Mouse (Mus musculus): Measurements from ENCODE around the gene Zfp36. TPM values are rescaled to one million over a fixed set of nuclear protein-coding genes. Genes with fewer than 3 reads are reported as not detected.

Zfp36 gene
- polyA plus RNA-seq, 1 experiment from 2014 or later, result 98.8 TPM

DNA sequence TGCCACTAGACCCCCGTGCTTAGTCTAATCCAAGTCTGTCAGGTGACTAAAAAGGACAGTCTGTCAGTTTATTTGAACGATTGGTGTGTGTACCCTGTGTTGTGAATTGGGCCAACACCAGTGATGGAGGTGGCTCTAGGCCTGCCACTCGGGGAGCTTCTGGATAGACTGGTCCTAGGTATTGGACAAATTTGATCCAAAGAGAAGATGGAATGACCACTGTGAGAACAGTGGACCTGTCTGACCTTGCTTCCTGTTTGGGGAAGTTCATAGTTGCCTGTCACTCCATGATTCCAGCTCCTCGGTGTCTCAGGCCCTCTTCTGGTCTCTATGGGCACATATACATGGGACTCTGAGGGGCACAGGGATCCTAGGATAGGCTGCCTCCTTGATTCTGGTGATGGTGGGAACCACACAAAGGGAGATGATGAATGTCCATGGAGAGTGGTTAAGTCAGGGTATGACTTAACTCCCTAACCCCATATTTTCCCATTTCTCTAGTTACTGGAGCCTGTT, 28.3 kb downstream of the Zfp36 start:
- Histone ChIP-seq H3K79me2 (ENCODE audit: inconsistent target) (peaks cover 18% of the 10 kb centered on the region), H3K4me3 (ENCODE audit: inconsistent target) (peak overlapping the region; percentile 98), H3K27ac (peak overlapping the region; percentile 59; the same call in 1 of the 2 replicates), H3K36me3 (ENCODE audit: inconsistent target) (peaks cover 22% of the 10 kb centered on the region; the same call in 1 of the 2 replicates)
- WGBS (ENCODE audit: missing documents), result 6% methylated on average over 4 of the region's 4 CpGs

DNA sequence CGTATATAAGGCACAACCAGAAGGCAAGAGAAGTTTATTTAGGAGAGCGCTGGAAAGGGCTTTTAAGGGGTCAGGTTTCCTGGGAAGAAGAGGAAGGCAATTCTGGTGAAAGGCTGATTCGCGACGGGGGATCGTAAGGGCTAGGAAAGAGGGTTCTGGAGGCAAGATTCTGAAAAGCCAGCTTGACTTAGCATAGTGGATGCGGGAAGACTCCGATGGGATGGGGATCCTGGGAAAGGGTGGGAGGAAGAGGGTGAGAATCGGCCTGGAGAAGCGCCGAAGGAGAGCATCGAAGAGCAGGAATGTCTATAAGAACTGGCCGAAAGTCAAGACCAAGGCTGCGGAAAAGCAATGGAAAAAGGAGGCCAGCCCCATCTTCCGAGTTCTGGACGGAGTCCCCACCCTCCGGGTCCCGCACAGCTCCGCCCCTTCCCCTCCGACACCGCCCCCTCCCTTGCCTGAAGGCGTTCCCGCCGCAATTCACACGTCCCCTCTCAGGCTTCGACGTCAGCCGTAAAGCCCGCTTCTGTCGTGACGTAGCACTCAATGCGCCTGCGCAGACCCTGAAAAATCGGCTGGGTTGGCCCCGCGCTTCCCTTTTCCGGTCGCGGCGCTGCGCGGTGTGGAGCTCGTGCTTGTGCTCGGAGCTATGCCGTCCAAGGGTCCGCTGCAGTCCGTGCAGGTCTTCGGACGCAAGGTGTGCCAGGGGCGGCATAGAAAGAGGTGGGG, 29.7 kb downstream of the Zfp36 start, which contains the start of gene Rps16:
TSS of gene Rps16 (plus strand) at position 498 of the 729 bp plus-strand sequence.
- Histone ChIP-seq H3K36me3 (ENCODE audit: inconsistent target) (peaks cover 22% of the 10 kb centered on the region; the same call in 1 of the 2 replicates), H3K79me2 (ENCODE audit: inconsistent target) (peaks cover 18% of the 10 kb centered on the region), H3K27ac (peak within 1 kb of the TSS; percentile 86), H3K4me3 (ENCODE audit: inconsistent target) (peak within 1 kb of the TSS; percentile 98)
- WGBS (ENCODE audit: missing documents), result 2% methylated on average over 50 of the region's 50 CpGs

DNA sequence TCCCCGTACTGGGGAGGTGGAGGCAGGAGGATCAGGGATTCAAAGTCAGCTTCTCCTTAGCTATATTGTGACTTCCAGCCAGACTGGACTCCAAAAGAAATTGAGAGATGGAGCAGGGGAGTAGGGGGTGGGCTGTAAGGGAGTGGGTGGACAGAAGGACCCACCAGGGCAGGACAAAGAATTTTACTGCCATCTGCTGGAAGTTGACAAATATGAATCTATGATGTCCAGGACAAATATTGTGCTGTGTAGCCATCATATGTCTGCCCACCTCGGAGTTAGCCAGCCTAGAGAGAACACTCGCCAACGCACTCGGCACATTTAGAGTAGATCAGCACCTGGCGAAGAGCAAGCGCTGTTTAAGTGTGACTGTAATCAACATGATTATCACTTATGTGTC, 31.5 kb downstream of the Zfp36 start:
- peak overlapping the region; percentile 29; the same call in 1 of the 2 replicates for H3K27ac ChIP-seq
- WGBS (ENCODE audit: missing documents), result 83% methylated on average over 7 of the region's 7 CpGs

DNA sequence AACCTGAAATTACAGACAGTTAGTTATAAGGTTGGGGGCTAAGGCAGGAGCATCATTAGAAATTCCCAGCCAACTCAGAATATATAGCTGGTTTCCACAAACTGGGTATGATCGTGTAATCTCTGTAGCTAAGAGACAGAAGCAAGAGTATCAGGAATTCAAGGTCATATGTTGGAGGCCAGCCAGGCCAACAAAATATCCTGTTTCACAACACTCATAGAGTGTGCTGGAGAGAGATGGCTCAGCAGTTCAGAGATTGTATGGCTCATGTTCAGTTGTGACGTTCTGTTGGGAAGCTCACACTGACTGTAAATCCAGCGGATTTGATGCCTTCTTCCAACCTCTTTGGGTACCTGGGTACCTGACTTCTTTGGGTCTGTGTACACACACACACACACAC, 32.3 kb downstream of the Zfp36 start:
- 30% methylated on average over 3 of the region's 3 CpGs for WGBS (ENCODE audit: missing documents)
- Histone ChIP-seq H3K4me3 (ENCODE audit: inconsistent target) (no peak overlapping the region), H3K79me2 (ENCODE audit: inconsistent target) (peaks cover 18% of the 10 kb centered on the region), H3K36me3 (ENCODE audit: inconsistent target) (peaks cover 3% of the 10 kb centered on the region; the same call in 1 of the 2 replicates), H3K27ac (peak overlapping the region; percentile 29)

More for the DNA sequence above, 31.5 kb downstream of the Zfp36 start:
- H3K79me2 ChIP-seq (ENCODE audit: inconsistent target), result peaks cover 18% of the 10 kb centered on the region
- no peak overlapping the region for H3K4me3 ChIP-seq (ENCODE audit: inconsistent target)
- peaks cover 11% of the 10 kb centered on the region; the same call in 1 of the 2 replicates for H3K36me3 ChIP-seq (ENCODE audit: inconsistent target)

DNA sequence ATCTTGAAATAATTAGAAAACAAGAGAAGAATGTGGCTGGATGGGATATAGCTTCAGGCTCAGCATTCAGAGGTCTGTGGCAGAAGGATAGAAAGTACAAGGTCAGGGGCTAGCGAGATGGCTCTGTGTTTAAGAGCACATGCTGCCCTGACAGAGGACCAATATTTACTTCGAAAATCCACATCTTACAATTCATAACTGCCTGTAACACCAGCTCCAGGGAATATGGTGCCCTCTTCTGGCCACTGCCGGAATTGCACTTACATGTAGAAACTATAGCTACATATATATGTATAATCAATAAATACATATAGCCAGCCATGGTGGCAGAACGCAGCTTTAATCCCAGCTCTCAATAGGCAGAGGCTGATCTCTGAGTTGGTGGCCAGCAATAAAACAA, 35.4 kb downstream of the Zfp36 start:
- WGBS (ENCODE audit: missing documents), result 2% methylated on average over 4 of the region's 4 CpGs
- Histone ChIP-seq H3K79me2 (ENCODE audit: inconsistent target) (no peaks in the 10 kb centered on the region), H3K4me3 (ENCODE audit: inconsistent target) (no peak overlapping the region)

DNA sequence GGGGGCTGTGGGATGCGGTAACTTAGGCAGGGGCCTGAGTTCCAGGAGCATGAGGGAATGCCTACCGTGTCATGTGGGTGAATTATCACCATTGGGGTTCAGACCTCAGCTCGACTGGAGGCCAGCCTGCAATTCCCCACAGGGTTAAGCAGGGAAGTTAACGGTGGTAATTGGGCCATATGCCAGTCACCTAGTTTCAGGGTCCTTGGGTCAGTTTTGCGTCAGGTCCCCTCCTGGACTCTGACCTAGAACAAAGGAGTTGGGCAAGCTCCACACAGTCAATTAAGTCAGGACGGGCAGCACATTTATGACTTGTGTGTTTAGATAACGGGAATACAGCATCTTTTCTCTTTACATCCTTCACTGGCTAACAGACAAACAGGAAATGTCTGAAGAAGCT, 38.7 kb downstream of the Zfp36 start:
- WGBS (ENCODE audit: missing documents), result 85% methylated on average over 7 of the region's 7 CpGs
- no peak overlapping the region for H3K27ac ChIP-seq
- H3K4me3 ChIP-seq (ENCODE audit: inconsistent target), result no peak overlapping the region
- peaks cover 21% of the 10 kb centered on the region for H3K79me2 ChIP-seq (ENCODE audit: inconsistent target)
- H3K36me3 ChIP-seq (ENCODE audit: inconsistent target), result no peaks in the 10 kb centered on the region

More for the DNA sequence above, 35.4 kb downstream of the Zfp36 start:
- H3K27ac ChIP-seq, result no peak overlapping the region
- no peaks in the 10 kb centered on the region for H3K36me3 ChIP-seq (ENCODE audit: inconsistent target)

DNA sequence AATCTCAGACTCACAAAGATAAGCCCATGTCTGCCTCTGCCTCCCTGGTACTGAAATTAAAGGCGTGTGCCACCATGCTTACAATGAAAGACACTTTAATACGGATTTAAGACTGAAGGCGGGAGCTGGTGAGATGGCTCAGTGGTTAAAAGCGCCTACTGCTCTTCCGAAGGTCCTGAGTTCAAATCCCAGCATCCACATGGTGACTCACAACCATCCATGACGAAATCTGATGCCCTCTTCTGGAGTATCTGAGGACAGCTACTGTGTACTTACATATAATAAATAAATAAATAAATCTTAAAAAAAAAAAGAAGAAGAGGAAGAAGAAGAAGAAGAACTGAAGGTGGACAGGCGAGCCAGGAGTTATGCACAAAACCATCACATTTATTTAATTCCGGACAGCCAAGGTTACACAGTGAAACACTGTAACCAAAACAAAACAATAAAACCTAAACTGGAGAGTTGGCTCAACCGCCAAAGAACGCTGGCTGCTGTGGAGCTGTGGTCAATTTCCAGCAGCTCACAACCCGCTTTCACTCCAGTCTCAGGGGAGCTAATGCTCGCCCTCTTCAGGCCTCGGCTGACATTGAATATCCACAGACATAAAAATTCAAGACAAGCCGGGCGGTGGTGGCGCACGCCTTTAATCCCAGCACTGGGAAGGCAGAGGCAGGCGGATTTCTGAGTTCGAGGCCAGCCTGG, 40.7 kb downstream of the Zfp36 start:
- no peaks in the 10 kb centered on the region; the same call in 1 of the 2 replicates for H3K36me3 ChIP-seq (ENCODE audit: inconsistent target)
- peak overlapping the region; percentile 83 for H3K27ac ChIP-seq
- H3K79me2 ChIP-seq (ENCODE audit: inconsistent target), result peaks cover 41% of the 10 kb centered on the region
- WGBS (ENCODE audit: missing documents), result 13% methylated on average over 16 of the region's 19 CpGs
- peak overlapping the region; percentile 71 for H3K4me3 ChIP-seq (ENCODE audit: inconsistent target)

DNA sequence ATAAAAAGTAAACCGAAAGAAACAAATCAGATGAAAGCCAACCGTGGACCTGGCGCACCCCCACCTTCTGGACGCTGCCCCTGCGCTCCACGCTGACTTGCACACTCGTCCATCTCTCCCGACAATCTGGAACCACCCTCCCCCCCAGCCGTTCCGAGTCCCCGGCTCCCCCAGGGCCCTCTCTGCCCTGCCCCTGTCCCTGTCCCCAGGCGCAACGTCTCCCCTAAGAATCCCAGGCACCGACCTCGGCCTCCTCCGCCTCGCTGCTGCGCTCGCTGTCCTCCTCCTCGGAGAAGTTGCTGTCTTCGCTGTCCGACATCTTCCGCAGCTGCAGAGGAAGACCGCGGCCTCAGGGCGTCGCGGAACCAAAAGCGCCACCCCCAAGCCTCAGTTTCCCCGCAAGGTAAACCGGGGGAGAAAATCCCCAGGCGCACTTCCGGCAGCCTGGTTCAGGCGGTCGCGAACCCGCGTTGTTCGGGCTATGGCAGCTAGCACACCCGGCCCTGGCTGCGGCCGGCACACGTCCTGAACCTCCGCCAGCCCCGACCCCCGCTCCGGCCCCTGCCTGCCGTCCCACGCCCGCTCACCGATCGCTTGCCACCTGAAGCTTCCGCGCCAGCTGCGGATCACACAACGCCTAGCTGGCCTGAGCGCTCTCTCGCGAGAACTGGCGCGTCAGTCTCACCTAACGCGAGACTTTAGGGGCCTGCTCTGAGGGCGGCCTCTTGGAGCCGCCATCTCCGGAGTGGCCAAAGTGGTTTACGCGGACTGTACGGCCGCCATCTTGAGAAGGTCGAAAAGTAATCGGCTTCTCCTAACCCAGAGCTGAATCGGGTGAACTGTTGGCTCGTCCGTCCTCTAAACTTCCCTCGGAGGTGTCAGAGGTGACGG, 41.7 kb downstream of the Zfp36 start, which contains the start of gene Supt5:
TSS of gene Supt5 (minus strand) at position 639 of the 891 bp plus-strand sequence.
- peaks cover 51% of the 10 kb centered on the region for H3K79me2 ChIP-seq (ENCODE audit: inconsistent target)
- H3K4me3 ChIP-seq (ENCODE audit: inconsistent target), result peak within 1 kb of the TSS; percentile 71
- H3K27ac ChIP-seq, result peak within 1 kb of the TSS; percentile 83
- H3K36me3 ChIP-seq (ENCODE audit: inconsistent target), result no peaks in the 10 kb centered on the region; the same call in 1 of the 2 replicates
- WGBS (ENCODE audit: missing documents), result under 1% methylated on average over 62 of the region's 77 CpGs

DNA sequence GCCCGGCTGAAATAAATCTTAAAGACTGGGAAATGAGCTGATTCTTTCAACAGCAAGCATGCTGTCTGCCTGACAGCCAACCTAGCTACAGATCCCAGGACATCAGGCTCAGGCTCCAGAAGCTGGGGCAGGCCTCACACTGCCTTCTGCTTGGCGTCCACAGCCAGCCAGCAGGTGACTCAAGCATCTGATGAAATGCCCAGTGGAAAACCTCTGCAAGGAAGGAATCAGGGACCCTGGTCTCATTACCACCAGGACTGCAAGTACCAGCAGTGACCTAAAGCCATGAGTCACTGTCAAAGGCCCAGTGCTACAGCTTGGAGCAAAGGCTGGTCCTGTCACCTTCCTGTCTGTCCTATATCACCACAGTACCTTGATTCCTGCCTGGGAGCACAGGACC, 44.6 kb downstream of the Zfp36 start:
- 92% methylated on average over 2 of the region's 2 CpGs for WGBS (ENCODE audit: missing documents)
- Histone ChIP-seq H3K4me3 (ENCODE audit: inconsistent target) (no peak overlapping the region), H3K27ac (no peak overlapping the region), H3K79me2 (ENCODE audit: inconsistent target) (peaks cover 80% of the 10 kb centered on the region), H3K36me3 (ENCODE audit: inconsistent target) (peaks cover 5% of the 10 kb centered on the region; the same call in 1 of the 2 replicates)

DNA sequence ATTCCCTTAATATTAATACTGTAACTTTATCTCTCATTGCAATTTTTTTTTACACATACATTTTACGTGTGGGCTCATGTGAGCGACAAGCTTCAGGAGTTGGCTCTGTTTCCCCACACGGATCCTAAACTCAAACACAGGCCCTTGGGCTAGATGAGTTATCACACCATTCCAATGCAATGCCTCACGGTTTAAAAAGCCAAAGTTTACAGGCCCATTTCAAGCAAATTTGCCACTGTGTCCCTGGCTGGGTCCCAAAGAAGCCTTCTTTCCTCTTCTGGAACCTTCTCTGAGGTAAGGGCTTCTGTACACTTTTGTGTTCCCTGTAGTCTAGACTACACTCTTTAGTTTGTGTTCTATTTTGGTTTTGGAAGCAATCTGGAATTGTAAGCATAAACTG, 45.5 kb downstream of the Zfp36 start:
- H3K27ac ChIP-seq, result no peak overlapping the region
- WGBS (ENCODE audit: missing documents), result 92% methylated on average over 4 of the region's 4 CpGs
- H3K4me3 ChIP-seq (ENCODE audit: inconsistent target), result no peak overlapping the region
- peaks cover 82% of the 10 kb centered on the region for H3K79me2 ChIP-seq (ENCODE audit: inconsistent target)
- peaks cover 13% of the 10 kb centered on the region for H3K36me3 ChIP-seq (ENCODE audit: inconsistent target)

DNA sequence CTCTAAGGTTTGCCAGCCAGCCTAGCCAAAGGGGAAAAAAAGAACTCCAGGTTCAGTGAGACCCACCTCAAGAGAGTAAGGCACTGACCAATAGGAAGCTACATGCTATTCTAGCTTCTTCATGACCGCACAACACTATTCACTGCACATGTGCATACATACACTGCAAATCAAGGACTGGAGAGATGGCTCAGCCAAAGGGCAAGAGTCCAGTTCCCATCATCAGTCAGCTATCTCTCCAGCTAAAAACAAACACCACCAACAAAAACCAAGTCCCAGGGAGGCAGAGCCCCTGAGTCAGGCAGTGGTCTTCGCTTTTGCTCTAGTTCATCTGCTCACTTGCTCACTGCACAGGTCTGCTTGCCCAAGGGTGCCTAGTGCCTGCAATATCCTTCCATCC, 51.8 kb downstream of the Zfp36 start:
- Histone ChIP-seq H3K4me3 (ENCODE audit: inconsistent target) (no peak overlapping the region), H3K36me3 (ENCODE audit: inconsistent target) (peaks cover 66% of the 10 kb centered on the region)
- 95% methylated on average over 2 of the region's 2 CpGs for WGBS (ENCODE audit: missing documents)

More for the DNA sequence above, 51.8 kb downstream of the Zfp36 start:
- Histone ChIP-seq H3K27ac (no peak overlapping the region), H3K79me2 (ENCODE audit: inconsistent target) (peaks cover 30% of the 10 kb centered on the region)

Measured in macrophage (primary cell).